Mouse (Mus musculus): ENCODE data around the gene Creb3l1.

- no peak for TF ChIP-seq POLR2A (IDR thresholded peaks at IDR 0.05; ENCODE audit: borderline replicate concordance, control insufficient read depth, low read depth, low read length)
- TF ChIP-seq CTCF (IDR thresholded peaks at IDR 0.05; ENCODE audit: control insufficient read depth, insufficient read depth, low read length) = no peak
Measured at GRCm38 (mm10) chr2:92016981-92017380, 7.3 kb downstream of the Creb3l1 start.
